Mouse (Mus musculus) lung, adult 2 months (tissue): ENCODE measurements around the gene Wdr60. TPM values are rescaled to one million over a fixed set of nuclear protein-coding genes. Genes with fewer than 3 reads are reported as not detected.
"Not testable (repeated sequence)": the region's sequence is repeated elsewhere in the genome, so short reads cannot be mapped to it uniquely, and the experiment has no call there.

Experiments
- DNase-seq: peaks from one replicate; pipeline ENCODE4 v3.0.0; 2022
- H3K4me1 ChIP-seq: fragments of 200-500 bp; 2 replicates; pipeline ENCODE4 v1.6.1; 2011; ENCODE audit warnings: low read length; ENCODE audit not compliant: control insufficient read depth, insufficient read depth
- H3K4me3 ChIP-seq: fragments of 200-500 bp; replicated peaks from 2 replicates; pipeline ENCODE3; 2011; ENCODE audit warnings: low read depth, mild to moderate bottlenecking, control low read depth, low read length; ENCODE audit errors: extremely low read depth
- CTCF ChIP-seq: fragments of 200-500 bp; IDR thresholded peaks from 2 replicates; pipeline ENCODE4 v1.5.1; 2011; ENCODE audit warnings: mild to moderate bottlenecking, low read length, control low read depth; ENCODE audit not compliant: insufficient read depth
- POLR2A ChIP-seq: fragments of 200-500 bp; IDR thresholded peaks from 2 replicates; pipeline ENCODE4 v1.6.1; 2011; ENCODE audit warnings: low read depth, mild to moderate bottlenecking, control low read depth, low read length, borderline replicate concordance; ENCODE audit errors: extremely low read depth
- WGBS: fragments of 180-500 bp; shearing (Covaris S2); methylation state at CpG from one replicate; pipeline ENCODE4 v1.1.7; 2018; 5-methylcytosine and 5-hydroxymethylcytosine counted together
- polyA plus RNA-seq: library from polyadenylated mRNA; depleted of rRNA; stranded (reverse); fragments of >200 nt; gene quantifications from 2 replicates; pipeline ENCODE4 v1.2.3, GENCODE M21; 2012

Gene Wdr60
- polyA plus RNA-seq, 1 experiment = 7.5 TPM

GRCm38 (mm10) chr12:116281427-116282281 lies 18.8 kb upstream of the Wdr60 start:
- peak overlapping the region; percentile 75 for H3K4me3 ChIP-seq
- no peaks in the 10 kb centered on the region; the same call in 1 of the 2 replicates for H3K4me1 ChIP-seq
- DNase-seq = peak; percentile 51
- WGBS = under 1% methylated on average over 55 of the region's 55 CpGs
- 0 out of 2 replicates have a peak, but pooled peaks have one; percentile 16 for TF ChIP-seq POLR2A
- no peak for TF ChIP-seq CTCF

GRCm38 (mm10) chr12:116280653-116281364 lies 18.0 kb upstream of the Wdr60 start, which contains the start of gene Esyt2:
Esyt2 (plus strand) TSS chr12:116281196.
- DNase-seq = peak; percentile 100
- under 1% methylated on average over 67 of the region's 68 CpGs for WGBS
- peak; percentile 94 for TF ChIP-seq POLR2A
- TF ChIP-seq CTCF = no peak

DNA sequence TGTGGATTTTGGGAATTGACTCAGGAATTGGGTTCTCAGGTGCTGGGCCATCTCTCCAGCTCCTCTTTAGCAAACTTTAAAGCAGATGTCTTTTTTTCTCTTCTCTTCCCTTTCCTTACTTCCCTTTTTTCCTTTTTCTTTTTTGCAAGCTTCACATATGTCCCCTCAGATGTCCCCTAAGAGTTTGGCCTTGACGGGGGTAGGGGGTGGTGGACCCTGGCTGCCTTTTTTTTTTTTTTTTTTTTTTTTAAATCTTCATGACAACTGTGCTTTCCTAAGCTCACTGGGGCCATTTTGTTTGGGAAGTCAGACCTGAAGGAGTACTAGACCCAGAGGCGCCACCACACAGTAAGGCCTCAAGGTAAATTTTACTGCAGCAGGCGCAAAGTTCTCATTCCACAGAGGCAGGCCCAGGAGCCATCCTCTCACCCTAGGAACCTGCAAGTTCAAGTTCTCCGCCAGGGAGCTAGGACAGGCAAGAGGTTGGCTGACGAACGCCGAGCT lies 17.4 kb upstream of the Wdr60 start:
- no peak for TF ChIP-seq CTCF
- no peak for DNase-seq
- 2% methylated on average over 7 of the region's 7 CpGs for WGBS
- no peaks in the 10 kb centered on the region; the same call in 1 of the 2 replicates for H3K4me1 ChIP-seq
- peak overlapping the region; percentile 75 for H3K4me3 ChIP-seq

More at GRCm38 (mm10) chr12:116280653-116281364, 18.0 kb upstream of the Wdr60 start, which contains the start of gene Esyt2:
- H3K4me3 ChIP-seq = peak within 1 kb of the TSS; percentile 75
- H3K4me1 ChIP-seq = no peaks in the 10 kb centered on the region; the same call in 1 of the 2 replicates

GRCm38 (mm10) chr12:116279181-116279580 lies 16.4 kb upstream of the Wdr60 start:
- Histone ChIP-seq H3K4me1 (no peaks in the 10 kb centered on the region; the same call in 1 of the 2 replicates), H3K4me3 (no peak overlapping the region)
- WGBS = 96% methylated on average over 2 of the region's 2 CpGs
- no peak for TF ChIP-seq POLR2A
- no peak for TF ChIP-seq CTCF
- no peak for DNase-seq

DNA sequence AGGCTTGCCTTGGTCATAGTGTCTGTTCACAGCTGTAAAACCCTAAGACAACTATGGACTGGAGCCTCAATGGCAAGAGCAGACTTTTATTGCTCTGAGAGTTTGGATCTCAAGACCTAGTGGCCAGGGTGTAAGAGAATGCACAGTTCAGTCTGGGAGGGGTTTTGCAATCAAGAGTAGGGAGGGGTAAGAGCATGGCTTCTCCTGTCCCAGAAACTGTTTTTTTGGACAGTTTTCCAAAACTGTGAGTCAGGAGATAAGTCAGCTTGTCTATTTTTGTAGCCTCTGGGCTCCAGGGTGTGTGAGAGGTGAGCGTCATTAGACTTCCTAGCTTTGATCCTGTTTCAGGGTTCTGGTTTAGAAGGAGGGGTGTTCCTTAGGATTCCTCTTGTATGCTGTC lies 15.7 kb upstream of the Wdr60 start:
- no peak for DNase-seq
- TF ChIP-seq POLR2A (no peak), CTCF (no peak)
- H3K4me3 ChIP-seq = no peak overlapping the region
- WGBS = 76% methylated on average over 1 of the region's 1 CpGs
- H3K4me1 ChIP-seq = no peaks in the 10 kb centered on the region; the same call in 1 of the 2 replicates

DNA sequence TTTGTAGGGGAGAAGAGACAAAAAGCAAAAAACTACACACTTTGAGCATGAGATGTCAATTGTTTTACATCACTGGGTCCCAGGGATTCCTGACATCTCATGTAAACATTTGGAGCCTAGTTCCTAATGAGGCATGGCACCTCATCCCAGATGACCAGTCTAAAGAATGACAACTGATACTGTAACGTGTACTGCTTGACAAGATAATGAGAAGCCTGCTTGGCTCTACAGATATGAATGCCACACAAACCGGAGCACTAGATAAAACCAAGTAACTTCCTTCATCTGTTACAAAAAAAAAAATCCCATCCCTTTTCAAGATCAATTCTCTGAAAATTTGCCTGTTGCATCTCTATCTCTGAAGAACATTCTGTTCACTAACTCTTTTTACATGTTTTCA lies 14.1 kb upstream of the Wdr60 start:
- 65% methylated on average over 2 of the region's 2 CpGs for WGBS
- H3K4me1 ChIP-seq = no peaks in the 10 kb centered on the region
- TF ChIP-seq POLR2A = no peak
- no peak for TF ChIP-seq CTCF

DNA sequence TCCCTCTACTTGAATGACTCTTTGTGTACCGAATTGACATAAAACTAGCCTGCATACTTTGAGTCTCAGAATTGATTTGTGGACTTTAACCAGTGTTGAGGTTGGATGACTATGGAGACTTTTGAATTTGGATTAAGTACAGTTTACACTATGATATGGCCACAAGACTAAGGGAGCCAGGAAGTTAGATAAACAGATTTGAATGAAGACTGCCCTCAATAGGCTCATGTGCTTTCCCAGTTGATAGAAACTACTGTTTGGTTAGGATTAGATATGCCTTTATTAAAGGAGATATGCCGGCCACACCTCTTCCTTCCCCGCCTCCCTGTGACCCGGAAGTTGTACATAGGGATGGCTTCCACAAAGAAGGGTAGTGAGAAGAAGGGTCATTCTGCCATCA lies 12.8 kb upstream of the Wdr60 start:
- TF ChIP-seq POLR2A (no peak), CTCF (no peak)
- no peak overlapping the region for H3K4me3 ChIP-seq
- 83% methylated on average over 4 of the region's 4 CpGs for WGBS
- H3K4me1 ChIP-seq = no peaks in the 10 kb centered on the region
- DNase-seq = no peak

More for the DNA sequence above, 14.1 kb upstream of the Wdr60 start:
- DNase-seq = no peak
- no peak overlapping the region for H3K4me3 ChIP-seq

- not testable (repeated sequence) for H3K4me1 ChIP-seq, H3K4me3 ChIP-seq, DNase-seq
- 87% methylated on average over 2 of the region's 2 CpGs for WGBS
Measured at GRCm38 (mm10) chr12:116275086-116275485, 12.3 kb upstream of the Wdr60 start, which contains the start of gene Gm11027. Gm11027 (plus strand) TSS chr12:116275386.

DNA sequence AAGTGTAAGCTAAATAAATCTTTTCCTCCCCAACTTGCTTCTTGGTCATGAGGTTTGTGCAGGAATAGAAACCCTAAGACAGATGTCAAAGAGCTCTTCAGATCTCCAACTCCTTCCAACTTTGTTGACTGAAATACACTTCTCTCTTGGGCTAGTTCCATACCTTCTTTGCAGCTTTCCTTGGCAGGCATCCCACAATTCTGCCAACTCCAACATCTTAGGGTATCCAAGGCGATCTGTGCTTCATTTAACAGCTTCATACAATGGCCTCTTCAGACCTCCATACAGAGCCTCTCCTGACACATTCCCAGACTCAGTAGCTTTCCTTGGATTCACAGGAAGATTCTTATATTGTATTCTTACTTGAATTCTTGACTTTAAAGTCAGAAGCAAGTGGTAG lies 10.9 kb upstream of the Wdr60 start:
- 49% methylated on average over 1 of the region's 1 CpGs for WGBS
- H3K4me1 ChIP-seq = no peaks in the 10 kb centered on the region
- DNase-seq = no peak
- H3K4me3 ChIP-seq = no peak overlapping the region
- TF ChIP-seq CTCF (no peak), POLR2A (no peak)
